Mouse (Mus musculus) G1E (cell line): ENCODE data around the gene Cbx4.

ENCODE experiments used
- CTCF ChIP-seq: IDR thresholded peaks from 2 replicates; pipeline ENCODE4 v1.5.1; 2012; ENCODE audit warnings: low read depth, low read length, inconsistent platforms, mixed read lengths
- GATA1 ChIP-seq: IDR thresholded peaks from 2 replicates; pipeline ENCODE4 v1.6.1; 2012; ENCODE audit warnings: borderline replicate concordance, low read length, inconsistent platforms, mixed read lengths
- POLR2AphosphoS5 ChIP-seq: IDR thresholded peaks from 2 replicates; pipeline ENCODE4 v1.6.1; 2012; ENCODE audit warnings: low read depth, low read length, inconsistent platforms; ENCODE audit not compliant: insufficient replicate concordance
- TAL1 ChIP-seq: conservative IDR thresholded peaks from 2 replicates; pipeline ENCODE4 v1.6.1; 2012; ENCODE audit warnings: low read depth, low read length, inconsistent platforms, mixed read lengths

DNA sequence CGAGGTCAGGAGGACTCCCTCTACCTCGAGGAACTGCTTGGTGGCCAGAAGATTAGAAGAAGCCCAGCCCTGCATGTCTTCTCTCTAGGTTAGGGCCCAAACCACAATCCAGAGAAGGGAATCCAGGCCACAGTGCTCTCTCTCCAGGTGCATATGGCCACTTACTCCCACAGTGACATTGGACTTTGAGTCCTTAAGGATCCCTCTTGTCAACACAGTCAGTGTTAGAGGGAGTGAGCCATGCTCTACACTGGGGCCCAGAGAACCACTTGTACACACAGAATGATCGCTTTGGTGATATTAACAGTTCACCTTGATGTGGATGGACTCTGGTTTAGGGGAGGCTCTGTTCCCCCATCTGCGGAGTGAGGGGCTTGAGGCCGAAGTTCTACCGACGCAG is 13.8 kb downstream of the Cbx4 start:
- TF ChIP-seq CTCF (no peak), GATA1 (no peak), POLR2AphosphoS5 (no peak), TAL1 (no peak)
